Mouse (Mus musculus): Measurements from ENCODE around the gene Btbd18. TPM values are rescaled to one million over a fixed set of nuclear protein-coding genes. Genes with fewer than 3 reads are reported as not detected.
"Not testable (repeated sequence)": the region's sequence is repeated elsewhere in the genome, so short reads cannot be mapped to it uniquely, and the experiment has no call there.

Gene Btbd18
- total RNA-seq, 2 experiments from 2014 or later: not detected

GRCm38 (mm10) chr2:84649674-84650073 is 9.2 kb upstream of the Btbd18 start:
- no peak for DNase-seq (ENCODE audit: extremely low spot score in 1 of 2, low spot score in 2 of 2)
- intact Hi-C loops (cut with DNase I): loop anchor here (1.0 to 2.0 kb wide), 3 partner anchors 15 to 92 kb away; no protein-coding TSS in a partner anchor
- no peak for TF ChIP-seq CTCF (IDR thresholded peaks at IDR 0.05)
- Histone ChIP-seq H3K27ac (peak overlapping the region; percentile 95), H3K4me3 (peak overlapping the region; percentile 68)

DNA sequence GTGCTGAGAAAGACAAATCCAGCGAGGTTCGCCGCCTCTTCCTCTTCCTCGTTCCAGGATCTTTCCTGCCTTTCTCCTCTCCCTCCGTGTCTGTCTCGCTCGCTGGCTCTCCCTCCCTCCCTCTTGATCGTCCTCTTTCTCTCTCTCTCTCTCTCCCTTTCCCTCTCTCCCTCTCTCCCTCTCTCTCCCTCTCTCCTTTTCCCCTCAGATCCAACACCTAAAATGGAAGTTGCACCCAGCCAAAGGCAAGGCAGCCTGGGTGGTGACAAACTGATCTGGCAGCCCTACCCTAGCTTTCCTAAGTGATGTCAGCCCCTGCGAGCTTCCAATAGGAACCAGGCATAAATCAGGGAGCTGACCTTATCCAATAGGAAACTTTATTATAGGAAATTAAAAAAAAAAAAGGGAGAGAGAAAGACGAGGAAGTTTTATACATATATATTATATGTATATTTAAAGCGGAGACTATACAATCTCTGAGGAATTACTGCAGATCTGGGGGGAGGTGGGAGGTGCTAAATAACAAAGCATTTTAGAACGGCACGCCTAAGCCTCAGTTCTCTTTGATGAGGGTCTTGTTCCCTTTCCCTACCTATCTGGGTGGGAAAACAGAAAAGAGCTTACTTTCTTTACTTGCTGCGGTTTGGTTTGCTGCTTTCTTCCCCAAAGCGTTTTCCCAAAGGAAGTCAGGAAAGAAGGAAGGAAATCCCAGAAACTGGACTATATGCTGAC is 8.2 kb upstream of the Btbd18 start, which contains the start of gene Ctnnd1:
Gene Ctnnd1, minus strand, starts transcription at position 302 of the 732 bp plus-strand sequence.
- peak; percentile 80 to 85 for DNase-seq (ENCODE audit: extremely low spot score in 1 of 2, low spot score in 2 of 2)
- H3K27ac ChIP-seq: peak within 1 kb of the TSS; percentile 95
- intact Hi-C loops (cut with DNase I): loop anchor here (1.0 kb wide), 1 partner anchor 32 kb away; no protein-coding TSS in a partner anchor
- peak within 1 kb of the TSS; percentile 68 for H3K4me3 ChIP-seq
- TF ChIP-seq CTCF (IDR thresholded peaks at IDR 0.05): no peak

DNA sequence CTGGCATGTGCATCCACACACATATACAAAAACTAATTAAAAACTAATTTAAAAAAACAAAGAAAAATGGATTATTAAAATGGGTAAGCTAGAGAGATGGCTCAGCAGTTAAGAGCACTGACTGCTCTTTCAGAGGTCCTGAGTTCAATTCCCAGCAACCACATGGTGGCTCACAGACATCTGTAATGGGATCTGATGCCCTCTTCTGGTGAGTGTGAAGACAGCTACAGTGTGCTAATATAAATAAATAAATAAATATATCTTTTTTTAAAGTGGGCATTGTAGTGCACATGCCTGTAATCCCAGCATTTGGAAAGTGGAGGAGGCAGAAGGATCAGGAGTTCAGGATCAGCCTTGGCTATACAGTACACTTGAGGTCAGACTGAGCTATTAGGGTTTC is 5.5 kb upstream of the Btbd18 start:
- TF ChIP-seq CTCF (IDR thresholded peaks at IDR 0.05): peak; percentile 56
- Histone ChIP-seq H3K27ac (no peak overlapping the region), H3K4me3 (no peak overlapping the region)
- intact Hi-C loops (cut with DNase I): no loop called here
- DNase-seq (ENCODE audit: extremely low spot score in 1 of 2, low spot score in 2 of 2): no peak

GRCm38 (mm10) chr2:84655864-84656263 is 3.0 kb upstream of the Btbd18 start:
- intact Hi-C loops (cut with DNase I): no loop called here
- no peak overlapping the region for H3K27ac ChIP-seq
- H3K4me3 ChIP-seq: no peak overlapping the region
- DNase-seq (ENCODE audit: extremely low spot score in 1 of 2, low spot score in 2 of 2): no peak
- no peak for TF ChIP-seq CTCF (IDR thresholded peaks at IDR 0.05)

GRCm38 (mm10) chr2:84660253-84660652 is 1.4 kb downstream of the Btbd18 start:
- peak; percentile 69 for TF ChIP-seq CTCF (IDR thresholded peaks at IDR 0.05)
- intact Hi-C loops (cut with DNase I): loop anchor here (2.0 kb wide), 2 partner anchors 41 to 205 kb away; no protein-coding TSS in a partner anchor
- DNase-seq (ENCODE audit: extremely low spot score in 1 of 2, low spot score in 2 of 2): peak in 1 of 2 experiments; percentile 34
- no peak overlapping the region for H3K4me3 ChIP-seq
- H3K27ac ChIP-seq: no peak overlapping the region

- no peak for DNase-seq (ENCODE audit: extremely low spot score in 1 of 2, low spot score in 2 of 2)
- intact Hi-C loops (cut with DNase I): no loop called here
These were observed 4.0 kb downstream of the Btbd18 start for GRCm38 (mm10) chr2:84662866-84663265.

GRCm38 (mm10) chr2:84666081-84666480 is 7.2 kb downstream of the Btbd18 start:
- Histone ChIP-seq H3K4me3 (no peak overlapping the region), H3K27ac (no peak overlapping the region)
- intact Hi-C loops (cut with DNase I): no loop called here
- no peak for TF ChIP-seq CTCF (IDR thresholded peaks at IDR 0.05)
- no peak for DNase-seq (ENCODE audit: extremely low spot score in 1 of 2, low spot score in 2 of 2)

More at GRCm38 (mm10) chr2:84662866-84663265, 4.0 kb downstream of the Btbd18 start:
- peak; percentile 56 for TF ChIP-seq CTCF (IDR thresholded peaks at IDR 0.05)
- H3K27ac ChIP-seq: no peak overlapping the region
- no peak overlapping the region for H3K4me3 ChIP-seq

GRCm38 (mm10) chr2:84669828-84670568 is 11.1 kb downstream of the Btbd18 start:
- DNase-seq (ENCODE audit: extremely low spot score in 1 of 2, low spot score in 2 of 2): no peak
- TF ChIP-seq CTCF (IDR thresholded peaks at IDR 0.05): no peak
- Histone ChIP-seq H3K27ac (peak overlapping the region; percentile 81), H3K4me3 (peak overlapping the region; percentile 93)
- intact Hi-C loops (cut with DNase I): no loop called here

DNA sequence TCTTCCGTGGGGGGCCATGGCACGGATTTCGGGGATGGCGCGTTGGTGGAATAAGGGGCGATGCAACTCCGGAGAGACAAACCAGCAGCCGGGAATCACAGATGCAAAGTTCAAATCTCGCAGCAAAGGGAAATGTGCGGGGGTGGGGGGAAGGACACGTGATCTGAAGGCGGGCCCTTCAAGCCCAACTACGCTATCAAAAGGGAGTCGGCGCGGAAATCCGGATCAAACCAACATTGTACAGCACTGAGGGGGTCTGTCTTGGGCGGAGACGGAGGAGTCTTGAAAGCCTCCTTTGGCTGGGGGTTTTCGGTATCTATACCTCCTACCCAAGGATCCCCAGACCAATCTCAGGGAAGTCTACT is 11.7 kb downstream of the Btbd18 start, which contains the start of gene Selenoh:
Gene Selenoh, minus strand, starts transcription at position 202 of the 365 bp plus-strand sequence.
- peak within 1 kb of the TSS; percentile 81 for H3K27ac ChIP-seq
- DNase-seq (ENCODE audit: extremely low spot score in 1 of 2, low spot score in 2 of 2): peak; percentile 79 to 83
- intact Hi-C loops (cut with DNase I): no loop called here
- H3K4me3 ChIP-seq: peak within 1 kb of the TSS; percentile 93
- TF ChIP-seq CTCF (IDR thresholded peaks at IDR 0.05): no peak

DNA sequence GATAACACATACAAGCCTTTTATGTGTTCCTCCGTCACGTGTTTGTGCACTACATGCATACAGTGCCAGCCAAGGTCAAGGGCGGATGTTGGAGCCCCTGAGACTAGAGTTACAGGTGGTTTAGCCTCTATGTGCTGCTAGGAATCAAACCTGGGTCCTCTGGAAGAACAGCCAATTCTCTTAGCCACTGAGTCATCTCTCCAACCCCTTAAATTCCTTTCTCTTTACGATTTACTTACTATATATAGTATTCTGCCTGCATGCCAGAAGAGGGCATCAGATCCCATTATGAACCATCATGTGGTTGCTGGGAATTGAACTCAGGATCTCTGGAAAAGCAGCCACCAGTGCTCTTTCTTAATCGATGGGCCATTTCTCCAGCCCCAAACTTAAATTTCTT is 12.7 kb downstream of the Btbd18 start:
- intact Hi-C loops (cut with DNase I); H3K27ac ChIP-seq; DNase-seq (ENCODE audit: extremely low spot score in 1 of 2, low spot score in 2 of 2); H3K4me3 ChIP-seq: not testable (repeated sequence)

DNA sequence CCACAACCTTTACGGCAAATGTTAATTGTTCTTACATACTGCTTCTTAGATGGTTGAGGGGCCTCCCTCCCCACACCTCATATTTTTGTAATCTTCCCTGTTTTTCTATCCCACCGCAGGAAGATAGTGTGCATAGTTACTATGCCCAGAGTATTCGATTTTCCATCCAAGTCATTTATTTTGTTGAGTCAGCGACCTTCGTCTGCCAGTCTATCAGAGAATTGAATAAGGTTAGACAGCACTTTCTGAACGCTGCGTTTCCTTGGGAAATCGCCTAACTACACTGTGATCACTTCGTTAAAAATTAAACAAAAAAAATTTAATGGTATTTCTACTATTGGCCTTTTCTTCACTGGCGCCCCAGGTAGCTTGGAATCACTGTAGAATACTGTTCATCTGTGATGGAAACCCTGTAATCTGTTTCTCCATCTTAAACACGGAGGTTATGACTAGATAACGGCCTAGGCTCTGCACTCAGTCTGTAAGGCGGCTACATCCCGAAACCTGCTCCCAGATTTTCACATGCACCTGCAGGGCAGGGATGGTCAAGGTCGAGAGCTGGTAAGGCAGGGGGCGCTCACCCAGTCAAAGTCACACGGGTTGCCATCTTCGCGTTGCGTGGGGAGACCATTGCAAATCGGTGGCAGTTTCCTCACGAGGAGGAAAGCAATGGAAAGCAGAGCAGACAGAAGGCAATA is 18.5 kb downstream of the Btbd18 start:
- Histone ChIP-seq H3K27ac (peak overlapping the region; percentile 83), H3K4me3 (peak overlapping the region; percentile 58)
- peak; percentile 39 for TF ChIP-seq CTCF (IDR thresholded peaks at IDR 0.05)
- intact Hi-C loops (cut with DNase I): no loop called here
- no peak for DNase-seq (ENCODE audit: extremely low spot score in 1 of 2, low spot score in 2 of 2)
